Mouse (Mus musculus) heart, adult 2 months (tissue): ENCODE measurements around the gene Cmtr1.

Experiments
- CTCF ChIP-seq: fragments of 200-600 bp; IDR thresholded peaks from 2 replicates; pipeline ENCODE4 v1.8.1; 2022; ENCODE audit warnings: antibody characterized with exemption, mild to moderate bottlenecking, moderate library complexity
- EP300 ChIP-seq: fragments of 200-500 bp; IDR thresholded peaks from 2 replicates; pipeline ENCODE4 v1.6.1; 2011; ENCODE audit warnings: low read depth, low read length, control low read depth; ENCODE audit not compliant: insufficient read depth
- POLR2A ChIP-seq: fragments of 200-500 bp; IDR thresholded peaks from 2 replicates; pipeline ENCODE4 v1.6.1; 2011; ENCODE audit warnings: mild to moderate bottlenecking, low read depth, low read length, control low read depth; ENCODE audit not compliant: insufficient read depth

DNA sequence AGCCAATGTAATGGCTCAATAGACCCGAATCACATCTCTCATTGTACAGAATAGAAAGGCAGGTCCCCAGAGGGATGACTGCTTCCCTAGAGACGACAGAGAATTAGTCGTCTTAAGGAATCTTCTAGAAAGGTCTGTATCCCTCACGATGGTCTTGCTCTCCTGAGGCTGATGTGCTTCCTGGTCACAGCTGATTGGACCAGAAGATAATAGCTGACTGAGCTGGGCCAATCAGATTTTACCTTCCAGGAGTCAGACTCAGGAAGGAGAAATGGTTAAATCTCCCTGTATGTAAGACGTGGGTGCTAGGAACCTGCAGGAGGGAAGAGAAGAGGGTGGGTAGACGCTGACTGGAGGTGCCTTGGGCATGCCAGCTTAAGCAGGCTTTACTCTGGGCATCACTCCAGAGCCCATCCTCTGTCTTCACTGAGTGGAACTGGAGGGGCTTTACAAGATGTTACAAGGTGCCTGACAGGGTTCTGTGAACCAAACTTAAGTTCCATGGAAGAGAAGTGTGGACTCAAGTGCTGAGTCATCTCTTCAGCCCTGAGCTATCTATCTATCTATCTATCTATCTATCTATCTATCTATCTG lies 64.7 kb downstream of the Cmtr1 start:
- TF ChIP-seq CTCF = no peak
- no peak for TF ChIP-seq POLR2A
- TF ChIP-seq EP300 = no peak
